Mouse (Mus musculus) C2C12 (cell line): ENCODE measurements at regions not wholly inside any gene's neighbourhood (a gene's known extent, or its start where the extent isn't known, plus 50 kb on each side); places are given as distances from the start of the nearest gene placed in this dataset.

Experiments used
- H3K27me3 ChIP-seq: one replicate; pipeline ENCODE4 v1.6.1; 2011; ENCODE audit not compliant: control insufficient read depth, insufficient read depth, insufficient read length
- H3K36me3 ChIP-seq: one replicate; pipeline ENCODE4 v1.6.1; 2011; ENCODE audit not compliant: control insufficient read depth, insufficient read depth
- H3K4me3 ChIP-seq: one replicate; pipeline ENCODE4 v1.5.1; 2011; ENCODE audit warnings: mild to moderate bottlenecking, control low read depth; ENCODE audit not compliant: poor library complexity, insufficient read depth, severe bottlenecking
- H3K79me2 ChIP-seq: one replicate; pipeline ENCODE4 v1.6.1; 2011; ENCODE audit not compliant: control insufficient read depth, insufficient read depth
- H3K79me3 ChIP-seq: one replicate; pipeline ENCODE4 v1.6.1; 2011; ENCODE audit warnings: low read depth, control low read depth
- H3ac ChIP-seq: one replicate; pipeline ENCODE3; 2011; ENCODE audit warnings: low read depth; ENCODE audit not compliant: control insufficient read depth, insufficient read length
- CEBPB ChIP-seq: IDR thresholded peaks from one replicate; pipeline ENCODE4 v1.6.1; 2011; ENCODE audit warnings: low read depth, mild to moderate bottlenecking, control low read depth, moderate library complexity
- CTCF ChIP-seq: IDR thresholded peaks from one replicate; pipeline ENCODE4 v1.5.1; 2011; ENCODE audit not compliant: control insufficient read depth, insufficient read depth, insufficient read length
- FOSL1 ChIP-seq: IDR thresholded peaks from one replicate; pipeline ENCODE4 v1.8.0; 2011; ENCODE audit warnings: mild to moderate bottlenecking, low read length; ENCODE audit not compliant: poor library complexity, insufficient read depth, severe bottlenecking
- MAX ChIP-seq: IDR thresholded peaks from one replicate; pipeline ENCODE4 v1.6.1; 2011; ENCODE audit warnings: mild to moderate bottlenecking, control low read depth
- MYOD1 ChIP-seq: IDR thresholded peaks from one replicate; pipeline ENCODE4 v1.6.1; 2011; ENCODE audit warnings: low read depth; ENCODE audit not compliant: control insufficient read depth, insufficient read length
- MYOG ChIP-seq: IDR thresholded peaks from one replicate; pipeline ENCODE4 v1.6.1; 2011; ENCODE audit not compliant: control insufficient read depth, insufficient read length; ENCODE audit errors: extremely low read depth
- USF1 ChIP-seq: IDR thresholded peaks from one replicate; pipeline ENCODE4 v1.6.1; 2011; ENCODE audit warnings: low read depth, mild to moderate bottlenecking, control low read depth, moderate library complexity

DNA sequence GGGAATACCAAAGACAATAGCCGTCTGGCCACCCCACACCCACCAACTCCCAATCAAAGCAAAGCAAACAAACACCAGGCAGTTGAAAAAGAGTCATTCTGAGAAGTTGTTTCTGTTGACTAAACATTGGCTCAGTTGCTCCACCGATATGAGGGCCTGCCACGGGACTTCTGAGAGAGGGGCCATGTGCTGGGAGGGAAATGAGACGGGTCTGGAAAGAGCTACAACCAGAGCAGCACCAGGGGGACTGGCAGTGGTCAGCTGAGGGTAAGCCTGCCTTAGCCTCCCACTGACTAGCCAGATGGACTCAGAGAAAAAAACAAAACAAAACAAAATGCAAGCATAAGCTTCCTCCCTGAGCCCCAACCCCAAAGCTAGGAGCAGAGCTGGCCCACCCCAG, 115.1 kb upstream of the Haao start:
- Histone ChIP-seq H3K4me3 (no peak overlapping the region), H3K36me3 (no peaks in the 10 kb centered on the region), H3K27me3 (no peaks in the 10 kb centered on the region), H3K79me3 (no peaks in the 10 kb centered on the region), H3ac (no peak overlapping the region), H3K79me2 (no peaks in the 10 kb centered on the region)
- TF ChIP-seq CTCF (no peak), FOSL1 (no peak), CEBPB (no peak), MAX (no peak), MYOD1 (no peak), MYOG (no peak), USF1 (no peak)

DNA sequence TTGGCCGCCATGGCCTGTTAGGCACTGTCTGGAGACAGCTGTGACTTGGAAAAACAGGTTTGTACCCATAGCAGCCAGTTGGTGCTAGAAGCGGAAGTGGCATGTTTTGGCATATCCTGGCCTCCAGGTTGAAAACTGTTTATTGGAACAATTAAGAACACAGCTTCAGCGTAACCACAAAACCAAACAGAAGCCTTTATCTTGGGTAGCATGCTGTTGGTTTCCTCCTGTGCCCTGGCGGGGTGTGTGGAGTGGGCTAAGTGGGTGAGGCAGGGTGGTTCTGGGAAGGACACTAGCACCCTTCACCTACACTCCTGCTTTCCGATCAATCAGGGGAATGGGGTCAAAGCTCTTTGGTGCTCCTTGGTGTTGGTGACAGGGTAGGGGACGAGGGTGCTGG, 114.4 kb upstream of the Haao start:
- H3K79me3 ChIP-seq, result no peaks in the 10 kb centered on the region
- no peak for TF ChIP-seq USF1
- TF ChIP-seq CTCF, result no peak
- TF ChIP-seq FOSL1, result no peak
- no peak for TF ChIP-seq MAX
- TF ChIP-seq MYOG, result no peak
- no peak for TF ChIP-seq MYOD1
- TF ChIP-seq CEBPB, result no peak

DNA sequence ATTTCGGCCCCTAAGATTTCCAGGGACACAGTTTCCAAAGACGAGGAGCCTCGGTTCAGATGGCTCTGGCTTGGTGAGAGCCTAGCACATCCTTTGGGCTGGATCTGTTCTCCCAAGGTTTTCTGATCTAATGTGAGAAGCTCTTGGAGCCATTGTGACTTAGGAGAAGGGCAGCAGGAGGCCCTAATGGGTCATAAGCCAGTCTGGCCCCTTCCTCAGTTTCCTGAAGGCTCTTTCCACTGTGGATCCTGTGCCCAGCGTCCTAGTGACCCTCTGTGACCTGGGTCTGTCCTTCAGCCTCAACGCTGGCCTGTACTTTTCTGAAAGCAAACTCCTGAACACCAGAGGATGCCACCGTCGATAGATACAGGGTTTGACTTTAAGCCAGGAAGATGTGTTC, 113.1 kb upstream of the Haao start:
- no peaks in the 10 kb centered on the region for H3K27me3 ChIP-seq
- H3K36me3 ChIP-seq, result no peaks in the 10 kb centered on the region
- H3K79me3 ChIP-seq, result no peaks in the 10 kb centered on the region
- TF ChIP-seq FOSL1 (no peak), USF1 (no peak), CTCF (no peak), CEBPB (no peak), MAX (no peak), MYOG (no peak), MYOD1 (no peak)
- H3K4me3 ChIP-seq, result no peak overlapping the region
- no peaks in the 10 kb centered on the region for H3K79me2 ChIP-seq
- no peak overlapping the region for H3ac ChIP-seq

More for the DNA sequence above, 114.4 kb upstream of the Haao start:
- Histone ChIP-seq H3K4me3 (no peak overlapping the region), H3K36me3 (no peaks in the 10 kb centered on the region), H3ac (no peak overlapping the region), H3K79me2 (no peaks in the 10 kb centered on the region), H3K27me3 (no peaks in the 10 kb centered on the region)

DNA sequence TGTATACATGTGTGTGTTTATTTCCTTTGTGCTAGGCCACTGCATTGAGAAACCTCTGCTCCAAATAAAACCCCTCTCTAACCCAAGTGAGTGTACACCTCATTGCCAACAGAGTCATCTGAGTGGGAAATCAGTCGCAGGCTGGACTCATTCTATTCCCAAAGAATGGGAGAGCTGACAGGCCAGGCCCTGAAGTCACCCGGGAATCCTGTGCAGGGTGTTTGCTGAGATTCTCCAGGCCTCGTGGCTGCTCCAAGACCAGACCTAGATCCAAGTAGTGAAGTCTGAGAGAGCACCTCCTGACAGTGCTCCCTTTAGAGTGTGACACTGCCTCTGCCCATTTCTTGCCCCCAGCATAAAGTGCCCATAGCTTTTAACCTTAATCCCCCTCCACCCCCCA, 112.4 kb upstream of the Haao start:
- Histone ChIP-seq H3K27me3 (no peaks in the 10 kb centered on the region), H3K4me3 (no peak overlapping the region), H3K79me3 (no peaks in the 10 kb centered on the region), H3K36me3 (no peaks in the 10 kb centered on the region), H3K79me2 (no peaks in the 10 kb centered on the region), H3ac (no peak overlapping the region)
- TF ChIP-seq CTCF (no peak), MYOG (no peak), MYOD1 (no peak), CEBPB (no peak), USF1 (no peak), FOSL1 (no peak), MAX (no peak)

DNA sequence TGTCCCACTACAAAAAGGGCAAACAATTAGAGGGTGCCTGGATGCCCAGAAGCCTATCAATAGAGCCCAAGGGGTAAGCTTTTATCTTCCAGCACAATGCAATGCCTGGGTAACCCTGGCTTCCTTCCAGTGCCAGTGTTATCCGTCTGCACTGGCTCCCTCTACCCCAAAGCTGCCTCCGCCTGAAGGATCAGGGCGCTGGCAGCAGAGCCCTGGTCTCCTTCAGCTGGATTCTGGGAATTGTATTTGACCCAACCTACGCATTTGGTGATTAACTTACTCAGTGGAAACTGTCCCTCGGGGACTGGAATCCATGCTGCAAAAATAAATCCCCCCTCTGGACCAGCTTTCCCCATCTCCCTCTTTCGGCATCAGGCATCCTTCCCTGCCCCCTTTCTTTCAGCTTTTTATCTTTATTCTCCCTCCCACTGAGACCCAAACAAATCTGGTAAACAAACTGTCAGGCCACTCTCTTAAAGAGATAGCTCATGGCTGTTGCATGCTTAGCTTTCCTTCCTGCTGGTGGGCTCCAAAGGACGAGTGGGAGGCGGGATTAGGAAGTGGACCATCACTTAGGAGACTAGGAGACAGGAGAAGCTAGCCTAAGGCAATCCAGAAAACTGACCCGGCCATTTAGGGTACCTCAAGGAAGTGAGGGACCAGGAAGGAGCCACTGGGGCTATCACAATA, 111.5 kb upstream of the Haao start:
- H3K79me2 ChIP-seq, result no peaks in the 10 kb centered on the region
- no peak overlapping the region for H3ac ChIP-seq
- TF ChIP-seq CEBPB, result no peak
- TF ChIP-seq FOSL1, result no peak
- no peak for TF ChIP-seq CTCF
- no peak for TF ChIP-seq MYOD1
- TF ChIP-seq USF1, result no peak
- TF ChIP-seq MAX, result no peak
- TF ChIP-seq MYOG, result no peak
- no peaks in the 10 kb centered on the region for H3K27me3 ChIP-seq
- H3K4me3 ChIP-seq, result no peak overlapping the region
- H3K36me3 ChIP-seq, result no peaks in the 10 kb centered on the region
- H3K79me3 ChIP-seq, result no peaks in the 10 kb centered on the region

DNA sequence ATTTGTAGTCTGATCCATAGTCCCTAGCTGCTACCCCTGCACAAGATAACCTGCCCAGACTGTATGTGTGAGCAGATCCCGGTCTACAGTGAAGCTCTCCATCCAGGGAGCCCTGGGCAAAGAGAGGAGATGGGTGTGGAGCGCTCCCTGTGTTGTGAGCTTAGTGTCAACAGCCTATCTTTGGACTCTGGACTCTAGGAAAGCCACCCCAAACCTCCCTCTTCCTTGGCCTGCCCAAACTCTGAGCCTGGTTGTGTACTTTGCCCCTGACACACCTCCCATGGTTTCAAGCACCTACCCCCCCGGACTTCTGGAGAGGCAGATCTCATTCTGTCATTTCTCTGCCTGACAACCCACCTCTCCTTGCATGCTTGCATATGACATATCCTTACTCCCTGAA, 110.9 kb upstream of the Haao start:
- no peaks in the 10 kb centered on the region for H3K36me3 ChIP-seq
- H3K79me2 ChIP-seq, result no peaks in the 10 kb centered on the region
- H3K4me3 ChIP-seq, result no peak overlapping the region
- H3ac ChIP-seq, result no peak overlapping the region
- TF ChIP-seq CTCF, result no peak
- no peak for TF ChIP-seq USF1
- no peak for TF ChIP-seq MYOG
- no peaks in the 10 kb centered on the region for H3K27me3 ChIP-seq
- no peaks in the 10 kb centered on the region for H3K79me3 ChIP-seq
